Mouse (Mus musculus) heart, embryonic 13.5 days (tissue): ENCODE results near the gene Zfp933. TPM values are rescaled to one million over a fixed set of nuclear protein-coding genes. Genes with fewer than 3 reads are reported as not detected.

Source experiments
- ATAC-seq: fragments of 200-750 bp; cut with Nextera tagmentation; 2 replicates; pipeline ENCODE4 v1.8.0; 2017; ENCODE audit warnings: moderate TSS enrichment; ENCODE audit not compliant: insufficient number of reproducible peaks, low FRiP score, low TSS enrichment; ENCODE audit errors: extremely low read depth
- H3K27ac ChIP-seq: fragments of 300-500 bp; sonication (generic); replicated peaks from 2 replicates; pipeline ENCODE4 v1.5.1; 2015; ENCODE audit warnings: moderate library complexity, mild to moderate bottlenecking, inconsistent platforms
- H3K27me3 ChIP-seq: fragments of 300-500 bp; sonication (generic); replicated peaks from 2 replicates; pipeline ENCODE4 v1.6.1; 2015; ENCODE audit warnings: mild to moderate bottlenecking, inconsistent platforms
- H3K36me3 ChIP-seq: fragments of 300-500 bp; sonication (generic); 2 replicates; pipeline ENCODE4 v1.6.1; 2015; ENCODE audit warnings: mild to moderate bottlenecking, inconsistent platforms
- H3K4me1 ChIP-seq: fragments of 300-500 bp; sonication (generic); 2 replicates; pipeline ENCODE4 v1.6.1; 2015; ENCODE audit warnings: inconsistent platforms
- H3K4me2 ChIP-seq: fragments of 300-500 bp; sonication (generic); 2 replicates; pipeline ENCODE4 v1.6.1; 2015; ENCODE audit warnings: inconsistent platforms, mild to moderate bottlenecking, moderate library complexity
- H3K4me3 ChIP-seq: fragments of 300-500 bp; sonication (generic); 2 replicates; pipeline ENCODE4 v1.5.1; 2015; ENCODE audit warnings: moderate library complexity, mild to moderate bottlenecking, inconsistent platforms
- H3K9ac ChIP-seq: fragments of 300-500 bp; sonication (generic); 2 replicates; pipeline ENCODE4 v1.6.1; 2015; ENCODE audit warnings: inconsistent platforms, mild to moderate bottlenecking, moderate library complexity
- H3K9me3 ChIP-seq: fragments of 300-500 bp; sonication (generic); 2 replicates; pipeline ENCODE4 v1.6.1; 2016; ENCODE audit warnings: inconsistent platforms
- WGBS: fragments of 180-500 bp; shearing (Covaris S2); methylation state at CpG from one replicate; pipeline ENCODE4 v1.1.7; 2015; ENCODE audit warnings: mixed read lengths; 5-methylcytosine and 5-hydroxymethylcytosine counted together
- polyA plus RNA-seq: library from polyadenylated mRNA; unstranded; fragments of >200 nt; fragmentation: Nextera tagmentation; extraction: Ambion mirVana; gene quantifications from 2 replicates; pipeline ENCODE4 v1.2.1, GENCODE M21; 2015

Gene Zfp933
- 3.6 and 3.9 TPM in 2 replicates for polyA plus RNA-seq

DNA sequence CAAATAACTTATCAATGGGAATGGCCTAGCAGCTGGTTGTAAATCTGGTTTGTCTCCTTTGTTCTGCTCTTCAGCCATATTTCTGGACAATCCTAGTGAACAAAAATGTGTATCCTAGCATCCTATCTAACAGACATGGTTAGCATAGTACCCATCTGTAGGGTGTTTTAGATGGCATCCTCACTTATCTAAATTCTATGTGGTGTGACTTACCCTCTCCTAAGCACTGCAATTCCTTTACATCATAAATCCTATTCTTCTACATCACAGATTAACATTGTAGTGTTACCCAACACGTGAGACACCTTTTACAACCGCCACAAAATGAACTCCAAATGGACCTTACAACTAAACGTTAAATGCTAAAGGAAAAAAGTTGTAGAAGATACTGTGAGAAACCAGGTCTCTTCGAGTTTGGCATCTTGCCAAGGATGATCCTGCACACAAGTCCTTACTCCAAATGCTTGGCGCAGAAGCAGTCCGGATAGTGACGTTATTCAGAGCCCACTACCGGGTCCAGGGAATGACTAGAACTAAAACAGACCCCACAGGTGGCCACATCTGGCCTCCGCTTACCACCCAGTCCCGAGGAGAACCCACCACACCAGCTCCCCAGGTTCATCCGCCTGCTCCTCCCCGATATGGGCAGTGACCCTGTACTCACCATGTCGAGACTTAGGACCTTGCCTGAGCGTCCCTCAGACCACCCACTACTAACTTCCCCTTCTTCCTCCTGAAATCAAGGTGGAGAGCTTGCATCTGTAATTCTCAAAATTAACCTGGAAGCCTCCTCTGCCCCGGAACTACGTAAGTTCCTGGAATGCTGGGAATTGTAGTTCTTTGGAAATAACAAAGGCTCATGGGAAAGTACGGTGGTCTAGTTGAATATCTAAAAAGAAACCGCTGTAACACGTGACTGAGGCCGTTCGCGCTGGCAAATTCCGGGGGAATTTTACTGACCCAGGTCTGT lies at the start of gene Zfp933:
TSS of gene Zfp933 (minus strand) at position 753 of the 970 bp plus-strand sequence.
- peak; percentile 73 for ATAC-seq
- Histone ChIP-seq H3K27me3 (no peaks in the 10 kb centered on the region), H3K36me3 (peaks cover 33% of the 10 kb centered on the region), H3K4me3 (peak within 1 kb of the TSS; percentile 70), H3K9me3 (0 out of 2 replicates have a peak, but pooled peaks cover 4% of the 10 kb centered on the region), H3K27ac (peak within 1 kb of the TSS; percentile 51; the same call in 1 of the 2 replicates), H3K4me2 (peak within 1 kb of the TSS; percentile 78), H3K4me1 (peaks cover 15% of the 10 kb centered on the region), H3K9ac (peak within 1 kb of the TSS; percentile 84)
- WGBS = 4% methylated on average over 23 of the region's 23 CpGs

DNA sequence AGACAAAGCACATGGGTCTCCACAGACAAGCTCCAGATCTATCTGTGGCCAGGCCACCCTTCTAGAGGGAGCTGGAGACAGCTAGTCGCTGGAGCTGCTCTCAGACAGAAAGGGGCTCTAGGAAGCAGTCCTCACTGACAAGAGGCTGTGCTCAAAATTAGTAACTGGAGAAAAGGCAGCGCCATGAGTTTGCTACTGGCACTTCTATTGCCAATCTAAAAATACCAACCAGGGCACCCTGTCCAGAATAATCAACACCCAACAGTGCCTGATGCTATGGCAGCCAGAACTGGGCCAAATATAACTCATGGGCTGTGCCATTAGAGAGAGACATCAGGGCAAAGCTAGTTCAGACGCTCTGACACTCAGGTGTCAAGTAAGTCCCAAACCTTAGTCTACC lies 49.2 kb upstream of the Zfp933 start:
- peak overlapping the region; percentile 96 for H3K27ac ChIP-seq
- no peaks in the 10 kb centered on the region for H3K9me3 ChIP-seq
- ATAC-seq = peak; percentile 27; the same call in 1 of the 2 replicates
- H3K4me1 ChIP-seq = peaks cover 63% of the 10 kb centered on the region
- 47% methylated on average over 3 of the region's 3 CpGs for WGBS
- no peaks in the 10 kb centered on the region for H3K27me3 ChIP-seq
- H3K9ac ChIP-seq = peak overlapping the region; percentile 57
- peaks cover 98% of the 10 kb centered on the region for H3K36me3 ChIP-seq
- H3K4me2 ChIP-seq = peak overlapping the region; percentile 36
- H3K4me3 ChIP-seq = no peak overlapping the region

DNA sequence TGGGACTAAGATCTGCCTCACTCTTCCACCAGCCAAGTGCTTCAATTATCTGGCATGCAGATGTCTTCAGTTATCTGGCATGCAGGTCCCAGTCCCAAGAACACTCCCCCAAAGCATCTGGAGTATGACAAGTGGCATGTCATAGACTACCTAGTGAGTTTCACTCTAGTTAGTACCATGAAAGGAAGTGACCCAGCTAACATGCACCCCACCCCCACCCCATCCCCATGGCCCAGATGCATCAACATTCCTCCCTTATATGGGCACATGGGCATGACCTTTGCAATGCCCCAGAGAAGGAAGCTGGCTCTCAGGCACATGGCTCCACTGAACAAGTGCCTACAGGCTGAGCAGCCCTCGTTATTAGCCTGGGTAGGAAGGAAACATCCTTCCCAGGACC lies 48.2 kb upstream of the Zfp933 start:
- Histone ChIP-seq H3K4me1 (peaks cover 57% of the 10 kb centered on the region), H3K4me3 (no peak overlapping the region), H3K27ac (peak overlapping the region; percentile 96), H3K9ac (peak overlapping the region; percentile 57), H3K4me2 (peak overlapping the region; percentile 36; the same call in 1 of the 2 replicates), H3K9me3 (no peaks in the 10 kb centered on the region), H3K36me3 (peaks cover 98% of the 10 kb centered on the region), H3K27me3 (no peaks in the 10 kb centered on the region)
- no peak for ATAC-seq
- WGBS = 21% methylated on average over 1 of the region's 1 CpGs

DNA sequence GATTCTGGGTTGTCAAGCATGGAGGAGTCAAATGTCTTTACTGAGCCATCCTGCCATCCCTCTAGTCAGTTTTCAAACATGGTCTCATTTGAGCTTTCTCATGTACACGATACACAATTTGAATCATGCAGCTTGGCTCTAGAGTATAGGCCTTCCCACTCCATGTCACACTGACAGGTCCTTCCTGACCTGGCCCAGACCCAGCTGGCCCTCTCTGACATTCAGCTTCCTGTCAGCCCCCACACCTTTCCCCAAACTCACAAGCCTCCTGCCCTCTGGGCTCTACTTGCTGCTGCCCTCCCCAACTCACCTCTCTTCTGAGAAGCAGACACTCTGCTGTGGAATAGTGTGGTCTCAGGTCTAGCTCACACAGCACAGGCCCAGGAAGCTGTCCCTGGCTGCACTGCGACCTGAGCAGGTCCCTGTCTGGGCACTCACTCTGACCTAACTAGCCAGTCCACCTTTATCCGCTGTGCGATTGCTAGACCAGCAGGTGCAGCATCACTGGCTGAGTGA lies 47.7 kb upstream of the Zfp933 start:
- peak overlapping the region; percentile 54 for H3K9ac ChIP-seq
- peaks cover 53% of the 10 kb centered on the region for H3K4me1 ChIP-seq
- no peaks in the 10 kb centered on the region for H3K9me3 ChIP-seq
- WGBS = 76% methylated on average over 4 of the region's 4 CpGs
- peak overlapping the region; percentile 96 for H3K27ac ChIP-seq
- H3K4me3 ChIP-seq = no peak overlapping the region
- 0 out of 2 replicates have a peak overlapping the region, but pooled peaks have one; percentile 2 for H3K4me2 ChIP-seq
- no peak for ATAC-seq
- H3K36me3 ChIP-seq = peaks cover 100% of the 10 kb centered on the region
- H3K27me3 ChIP-seq = no peaks in the 10 kb centered on the region

GRCm38 (mm10) chr4:147890341-147890740 lies 42.2 kb upstream of the Zfp933 start:
- 76% methylated on average over 6 of the region's 6 CpGs for WGBS
- Histone ChIP-seq H3K4me2 (no peak overlapping the region), H3K27ac (no peak overlapping the region), H3K4me3 (no peak overlapping the region), H3K36me3 (peaks cover 97% of the 10 kb centered on the region), H3K9ac (peak overlapping the region; percentile 52; the same call in 1 of the 2 replicates), H3K4me1 (0 out of 2 replicates have a peak, but pooled peaks cover 2% of the 10 kb centered on the region), H3K27me3 (no peaks in the 10 kb centered on the region), H3K9me3 (no peaks in the 10 kb centered on the region)
- no peak for ATAC-seq

GRCm38 (mm10) chr4:147888237-147888636 lies 40.1 kb upstream of the Zfp933 start:
- H3K9ac ChIP-seq = no peak overlapping the region
- 83% methylated on average over 4 of the region's 4 CpGs for WGBS
- no peak overlapping the region for H3K4me3 ChIP-seq
- H3K27me3 ChIP-seq = no peaks in the 10 kb centered on the region
- H3K36me3 ChIP-seq = peaks cover 97% of the 10 kb centered on the region
- no peak for ATAC-seq
- H3K4me1 ChIP-seq = 0 out of 2 replicates have a peak, but pooled peaks cover 2% of the 10 kb centered on the region
- H3K27ac ChIP-seq = no peak overlapping the region
- no peak overlapping the region for H3K4me2 ChIP-seq
- no peaks in the 10 kb centered on the region for H3K9me3 ChIP-seq

GRCm38 (mm10) chr4:147887277-147887676 lies 39.1 kb upstream of the Zfp933 start:
- ATAC-seq = no peak
- 0 out of 2 replicates have a peak, but pooled peaks cover 2% of the 10 kb centered on the region for H3K4me1 ChIP-seq
- H3K4me3 ChIP-seq = no peak overlapping the region
- H3K36me3 ChIP-seq = peaks cover 97% of the 10 kb centered on the region
- no peak overlapping the region for H3K27ac ChIP-seq
- H3K9ac ChIP-seq = no peak overlapping the region
- 88% methylated on average over 7 of the region's 7 CpGs for WGBS
- H3K4me2 ChIP-seq = no peak overlapping the region
- H3K9me3 ChIP-seq = no peaks in the 10 kb centered on the region
- H3K27me3 ChIP-seq = no peaks in the 10 kb centered on the region

DNA sequence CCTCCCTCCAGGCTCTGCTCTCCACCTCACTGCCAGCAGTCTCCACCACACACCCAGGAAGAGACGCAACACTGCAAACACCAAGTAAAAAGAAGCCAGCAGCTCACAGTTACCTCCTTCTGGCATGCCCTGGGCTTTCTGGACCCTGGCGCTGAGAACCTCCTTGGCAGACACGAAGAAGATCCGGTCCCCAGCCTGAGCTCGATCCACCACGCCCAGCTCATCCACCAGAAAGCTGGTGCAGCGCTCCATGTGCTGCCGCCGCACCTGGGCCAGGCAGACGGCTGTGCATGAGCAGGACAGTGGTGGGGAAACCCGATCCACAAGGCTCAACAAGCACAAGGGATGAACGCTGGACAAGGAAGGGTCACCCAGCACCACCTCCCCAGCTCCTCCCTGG lies 38.0 kb upstream of the Zfp933 start:
- Histone ChIP-seq H3K27me3 (no peaks in the 10 kb centered on the region), H3K27ac (no peak overlapping the region), H3K9me3 (no peaks in the 10 kb centered on the region), H3K4me2 (no peak overlapping the region), H3K9ac (no peak overlapping the region), H3K4me1 (0 out of 2 replicates have a peak, but pooled peaks cover 2% of the 10 kb centered on the region), H3K4me3 (no peak overlapping the region), H3K36me3 (peaks cover 97% of the 10 kb centered on the region)
- no peak for ATAC-seq
- WGBS = 94% methylated on average over 12 of the region's 12 CpGs

DNA sequence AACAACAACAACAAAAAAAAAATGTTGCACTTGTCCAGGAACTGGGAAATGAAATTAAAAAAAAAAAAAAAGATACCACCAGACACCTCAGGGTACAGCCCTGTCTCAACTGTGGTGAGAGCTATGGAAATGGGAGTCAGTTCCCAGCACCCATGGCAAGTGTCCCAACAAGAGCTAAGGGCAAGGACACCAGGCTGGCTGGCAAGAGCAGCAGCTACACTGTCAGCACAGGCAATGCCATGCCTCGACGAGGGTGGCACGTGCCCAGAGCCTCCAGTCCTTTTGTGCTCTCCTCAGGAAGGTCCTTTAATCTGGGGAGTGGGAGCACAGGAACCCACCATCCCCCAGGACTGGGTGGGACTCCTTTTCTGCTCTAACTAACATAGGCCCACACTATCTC lies 36.0 kb upstream of the Zfp933 start:
- peaks cover 6% of the 10 kb centered on the region; the same call in 1 of the 2 replicates for H3K4me1 ChIP-seq
- no peak overlapping the region for H3K4me2 ChIP-seq
- ATAC-seq = no peak
- H3K27ac ChIP-seq = no peak overlapping the region
- H3K9ac ChIP-seq = no peak overlapping the region
- peaks cover 99% of the 10 kb centered on the region for H3K36me3 ChIP-seq
- H3K9me3 ChIP-seq = no peaks in the 10 kb centered on the region
- H3K4me3 ChIP-seq = no peak overlapping the region
- WGBS = 96% methylated on average over 3 of the region's 3 CpGs
- no peaks in the 10 kb centered on the region for H3K27me3 ChIP-seq

GRCm38 (mm10) chr4:147883041-147883440 lies 34.9 kb upstream of the Zfp933 start:
- no peak for ATAC-seq
- Histone ChIP-seq H3K4me3 (no peak overlapping the region), H3K36me3 (peaks cover 99% of the 10 kb centered on the region), H3K4me1 (peaks cover 6% of the 10 kb centered on the region; the same call in 1 of the 2 replicates), H3K9ac (no peak overlapping the region), H3K27ac (no peak overlapping the region), H3K9me3 (no peaks in the 10 kb centered on the region), H3K27me3 (no peaks in the 10 kb centered on the region), H3K4me2 (no peak overlapping the region)
- WGBS = 64% methylated on average over 6 of the region's 6 CpGs

- Histone ChIP-seq H3K27me3 (no peaks in the 10 kb centered on the region), H3K4me3 (no peak overlapping the region), H3K27ac (no peak overlapping the region), H3K36me3 (peaks cover 98% of the 10 kb centered on the region), H3K4me1 (peaks cover 6% of the 10 kb centered on the region; the same call in 1 of the 2 replicates), H3K9ac (no peak overlapping the region), H3K9me3 (no peaks in the 10 kb centered on the region), H3K4me2 (no peak overlapping the region)
- ATAC-seq = no peak
- 90% methylated on average over 7 of the region's 7 CpGs for WGBS
Measured at GRCm38 (mm10) chr4:147881792-147882191, 33.6 kb upstream of the Zfp933 start.
